Mouse (Mus musculus) skeletal muscle tissue, adult 2 months (tissue): ENCODE results near the gene Gps2.
"Not testable (repeated sequence)": the region's sequence is repeated elsewhere in the genome, so short reads cannot be mapped to it uniquely, and the experiment has no call there.

ENCODE experiments used
- DNase-seq: peaks from one replicate; pipeline ENCODE4 v3.0.0-alpha.2; 2012; ENCODE audit warnings: low read depth, low spot score

The Gps2 gene

DNA sequence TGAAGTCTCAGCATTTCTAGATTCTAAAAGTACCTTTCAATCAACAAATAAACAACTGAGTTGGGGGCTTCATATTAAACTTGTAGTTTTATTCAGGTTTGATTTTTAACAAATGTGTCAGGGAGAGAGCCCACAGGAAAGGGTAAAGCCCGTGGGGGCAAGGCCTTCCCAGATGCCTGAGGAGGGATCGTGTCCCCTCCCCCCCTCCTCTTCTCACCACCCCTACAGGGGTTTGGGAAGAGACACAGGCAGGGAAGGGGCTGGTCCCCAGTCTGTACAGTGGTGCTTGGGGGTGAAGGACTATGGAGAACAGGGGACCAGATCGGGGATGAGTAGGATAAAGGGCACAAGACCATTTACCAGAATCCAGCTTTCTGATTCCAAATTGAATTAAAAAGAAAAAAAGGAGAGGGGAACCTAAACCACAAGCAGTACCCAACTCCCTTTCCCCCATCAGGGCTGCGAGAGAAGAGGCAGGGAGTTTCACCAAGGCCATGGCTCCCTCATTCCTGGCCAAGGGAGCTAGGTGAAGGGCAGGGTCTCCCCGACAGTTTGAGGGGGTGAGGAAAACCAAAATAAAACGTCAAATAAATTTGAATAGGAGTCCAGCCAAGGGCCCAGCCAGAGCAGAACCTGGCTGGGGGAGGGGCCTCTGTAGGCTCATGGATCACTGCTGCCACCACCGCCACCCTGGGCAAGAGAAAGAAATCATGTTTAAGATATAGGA, 3.1 kb downstream of the Gps2 start:
- not testable (repeated sequence) for DNase-seq

DNA sequence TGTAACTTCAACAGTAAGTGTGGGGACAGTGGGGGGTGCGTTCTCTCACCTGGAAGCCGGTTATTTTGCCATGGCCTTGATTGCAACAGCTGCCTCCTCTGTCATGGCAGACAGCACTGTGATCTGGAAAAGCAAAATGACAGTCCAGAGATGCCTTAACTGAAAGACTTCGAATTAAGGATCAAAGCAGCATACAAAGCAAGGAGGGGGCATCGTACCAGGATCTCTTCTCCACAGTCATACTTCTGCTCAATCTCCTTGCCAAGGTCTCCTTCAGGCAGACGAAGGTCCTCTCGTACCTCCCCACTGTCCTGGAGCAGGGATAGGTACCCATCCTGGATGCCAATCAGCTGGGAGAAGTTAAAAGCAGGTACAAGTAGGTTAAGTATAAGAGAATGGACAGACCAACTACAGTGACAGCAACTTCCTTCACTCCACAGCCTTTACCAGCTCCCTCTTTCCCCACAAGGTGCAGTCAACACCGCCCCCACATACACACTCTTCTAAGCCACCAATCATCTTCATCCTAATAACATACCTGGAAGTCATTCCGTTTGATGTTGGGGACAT, 3.8 kb downstream of the Gps2 start:
- DNase-seq, result no peak

DNA sequence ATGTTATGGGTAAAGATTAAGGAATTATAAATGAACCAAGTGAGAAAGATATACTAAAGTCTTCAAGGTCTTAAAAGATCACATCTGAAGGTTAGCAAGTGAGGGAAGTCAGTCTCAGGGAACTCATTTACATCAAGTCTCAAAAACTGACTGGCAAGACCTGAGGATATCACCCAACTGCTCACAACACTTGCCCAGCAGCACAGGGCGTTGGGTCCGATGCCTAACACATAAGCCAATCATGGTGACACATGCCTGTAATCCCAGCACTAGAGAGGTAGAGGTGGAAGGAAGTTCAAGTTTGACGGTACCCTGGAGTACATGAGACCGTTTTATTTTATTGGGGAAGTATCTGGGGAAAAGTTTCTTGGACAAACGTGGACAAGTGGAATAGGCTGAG, 4.4 kb downstream of the Gps2 start:
- DNase-seq, result no peak

DNA sequence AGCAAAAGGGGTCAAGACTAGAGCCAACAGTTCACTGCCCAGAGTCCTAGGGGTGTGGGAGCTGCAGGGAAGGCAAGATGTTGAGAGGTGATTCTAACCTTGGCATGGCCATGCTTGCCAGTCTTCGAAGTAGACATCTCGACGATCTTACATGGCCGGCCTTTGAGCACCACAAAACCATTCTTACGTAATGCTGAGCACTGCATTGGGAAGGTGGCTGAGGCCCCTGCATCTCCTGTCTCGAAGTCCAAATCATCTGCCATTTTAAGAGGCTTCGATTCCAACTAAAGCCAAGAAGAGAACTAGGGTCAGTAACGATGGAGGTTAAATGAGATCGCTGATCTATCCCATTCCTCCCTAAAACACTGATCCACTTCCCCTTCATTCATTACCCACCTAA, 5.4 kb downstream of the Gps2 start:
- DNase-seq, result no peak

DNA sequence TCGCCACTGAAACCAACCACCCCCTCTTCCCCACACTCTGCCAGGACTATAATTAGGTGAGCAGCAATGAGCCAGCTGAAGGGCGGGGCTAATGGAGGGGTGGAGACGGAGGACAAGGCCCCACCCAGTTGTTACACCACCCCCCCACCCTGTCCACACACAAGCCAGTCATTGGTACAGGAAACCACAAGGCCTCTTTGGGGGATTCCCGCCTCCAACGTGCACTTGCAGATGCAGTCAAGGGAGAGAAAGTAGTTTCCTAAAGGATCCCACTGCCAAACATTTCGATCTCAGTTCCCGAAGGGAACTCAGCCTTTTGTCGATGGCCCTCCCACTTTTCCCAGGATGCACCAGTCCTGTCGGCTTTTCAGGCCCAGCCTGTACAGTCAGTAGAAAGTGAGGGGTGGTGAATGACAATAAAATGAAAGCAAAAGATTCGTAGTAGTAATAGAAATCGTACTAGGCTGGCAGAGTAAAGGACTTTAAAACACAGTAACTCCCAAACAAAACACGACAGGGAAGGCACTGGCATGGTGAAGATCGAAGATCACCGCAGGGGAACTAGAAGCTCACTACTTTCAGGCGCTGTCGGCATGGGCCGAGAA, 6.1 kb downstream of the Gps2 start:
- peak; percentile 86 for DNase-seq

DNA sequence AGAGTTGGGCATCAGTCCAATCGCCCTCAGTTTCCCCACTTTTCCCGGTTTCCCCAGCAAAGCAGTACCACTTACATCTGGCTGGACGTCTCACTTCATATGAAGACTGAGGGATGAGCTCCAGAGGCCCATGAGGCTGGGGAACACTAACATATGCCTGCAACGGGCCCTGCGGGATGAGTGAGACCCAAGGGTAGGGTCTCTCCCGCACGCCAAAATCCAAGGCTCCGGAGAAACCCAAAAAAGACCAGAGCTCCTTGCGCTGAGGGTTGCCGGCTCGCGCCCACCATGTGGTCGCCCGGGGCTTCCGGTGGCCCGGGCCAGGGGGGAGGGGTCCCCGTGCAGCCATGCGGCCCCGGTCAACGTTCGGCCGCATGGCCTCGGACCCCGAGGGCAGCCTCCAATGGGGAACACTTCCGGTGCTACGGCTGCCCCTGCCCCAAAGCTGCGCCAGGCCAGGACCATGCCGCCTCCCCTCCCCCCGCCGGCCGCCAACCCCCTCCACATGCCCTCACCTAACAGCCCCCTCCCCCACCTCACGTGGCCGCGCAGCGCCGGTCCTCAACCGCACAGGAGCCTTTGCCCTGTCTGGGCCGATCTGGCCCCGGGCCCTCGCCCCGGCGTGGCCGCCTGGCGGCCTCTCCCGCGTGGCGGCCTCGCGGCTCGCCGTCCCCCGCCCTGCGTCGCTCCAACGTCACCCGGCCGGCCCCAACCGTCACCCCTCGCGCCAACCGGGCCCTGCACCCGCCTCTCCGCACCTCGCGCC, 6.8 kb downstream of the Gps2 start:
- peak; percentile 57 for DNase-seq

DNA sequence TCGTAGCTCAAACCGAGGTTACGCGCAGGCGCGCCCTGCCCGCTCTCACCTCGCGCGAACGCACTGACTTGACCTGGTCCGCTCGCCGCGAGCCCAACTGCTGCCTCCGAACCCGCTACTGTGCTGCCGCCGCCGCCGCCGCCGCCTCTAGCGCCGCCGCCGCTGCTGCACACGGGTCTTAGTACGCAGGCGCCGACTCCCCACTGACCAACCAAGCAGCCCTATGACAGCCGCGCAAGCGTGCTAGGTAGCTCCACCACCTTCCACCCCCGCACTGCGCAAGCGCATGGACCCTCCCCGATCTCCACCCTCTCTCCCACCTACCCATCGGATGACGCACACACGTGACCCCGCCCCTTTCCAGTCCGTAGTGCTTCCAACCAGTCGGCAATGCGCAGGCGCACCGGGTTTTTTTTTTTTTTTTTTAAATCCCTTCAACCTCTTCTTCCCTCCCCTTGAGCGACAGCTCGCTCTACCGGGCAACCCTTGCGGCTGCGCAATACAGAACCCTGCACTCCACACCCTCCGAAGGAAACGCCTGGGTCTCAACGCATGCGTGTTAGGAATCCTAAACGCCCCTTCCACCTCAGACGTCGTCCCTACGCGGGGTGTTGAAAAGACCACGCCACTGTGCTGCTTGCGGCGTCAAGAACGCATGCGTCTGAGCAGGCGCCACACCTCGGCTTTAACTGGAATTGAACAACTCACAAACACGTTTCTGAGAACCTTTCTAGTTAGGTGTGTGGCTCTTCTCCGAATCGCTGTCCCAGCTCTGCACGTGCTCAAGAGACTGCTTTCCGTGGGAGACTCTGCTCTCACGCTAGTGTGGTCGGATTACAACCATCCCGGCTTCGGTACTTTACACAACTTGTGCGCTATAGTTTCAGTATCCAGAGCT, 7.7 kb downstream of the Gps2 start, which contains the start of gene Eif5a:
Gene Eif5a, minus strand, starts transcription at position 845 of the 898 bp plus-strand sequence.
- DNase-seq, result peak; percentile 100

DNA sequence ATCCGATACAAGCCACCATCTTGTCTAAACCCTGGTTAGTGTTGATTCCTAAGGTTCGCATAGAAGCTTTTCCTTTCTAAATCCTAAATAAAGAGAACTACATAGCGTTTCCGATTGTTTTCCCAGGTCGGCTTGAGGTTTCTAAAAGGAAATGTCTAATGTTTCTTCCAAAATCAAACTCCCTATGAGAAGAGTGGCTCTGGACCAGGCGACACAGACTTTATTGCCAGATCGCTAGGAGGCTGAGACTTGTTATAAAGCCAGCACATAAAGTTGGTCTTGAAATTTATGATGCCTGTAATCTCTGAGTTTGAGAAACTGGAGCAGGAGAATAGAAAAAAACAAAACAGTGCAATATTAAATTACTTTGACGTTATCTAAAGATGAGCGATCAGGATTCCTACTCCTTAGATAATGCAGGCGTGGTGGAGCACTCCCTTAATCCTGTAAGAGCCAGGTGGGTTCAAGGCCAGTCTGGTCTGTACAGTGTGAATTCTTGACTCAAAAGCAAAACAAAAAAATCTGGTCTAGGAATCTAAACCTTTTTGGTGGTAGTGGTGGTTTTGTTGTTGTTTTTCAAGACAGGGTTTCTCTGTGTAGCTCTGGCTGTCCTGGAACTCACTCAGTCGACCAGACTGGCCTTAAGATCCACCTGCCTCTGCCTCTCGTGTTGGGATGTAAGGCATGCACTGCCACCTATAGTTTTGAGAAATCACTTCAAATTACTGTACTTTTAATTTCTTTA, 8.5 kb downstream of the Gps2 start:
- no peak for DNase-seq

DNA sequence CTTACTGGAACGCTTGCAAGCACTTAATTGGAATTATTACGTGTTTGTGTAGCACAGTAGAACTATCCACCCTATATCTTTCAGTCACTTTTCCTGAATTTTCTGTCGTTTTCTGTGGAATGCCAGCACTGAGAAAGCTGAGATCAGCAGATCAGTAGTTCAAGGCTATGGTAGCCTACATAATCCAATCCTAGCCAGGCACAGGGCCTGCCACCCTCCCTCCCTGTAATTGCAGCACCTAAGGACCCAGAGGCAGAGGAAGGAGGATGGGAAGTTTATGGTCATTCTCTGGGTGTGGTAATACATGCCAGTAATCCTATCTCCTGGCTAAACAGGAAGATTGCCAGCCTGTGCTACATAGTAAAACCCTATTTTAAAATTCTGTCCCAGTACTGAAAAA, 9.1 kb downstream of the Gps2 start:
- DNase-seq, result no peak

DNA sequence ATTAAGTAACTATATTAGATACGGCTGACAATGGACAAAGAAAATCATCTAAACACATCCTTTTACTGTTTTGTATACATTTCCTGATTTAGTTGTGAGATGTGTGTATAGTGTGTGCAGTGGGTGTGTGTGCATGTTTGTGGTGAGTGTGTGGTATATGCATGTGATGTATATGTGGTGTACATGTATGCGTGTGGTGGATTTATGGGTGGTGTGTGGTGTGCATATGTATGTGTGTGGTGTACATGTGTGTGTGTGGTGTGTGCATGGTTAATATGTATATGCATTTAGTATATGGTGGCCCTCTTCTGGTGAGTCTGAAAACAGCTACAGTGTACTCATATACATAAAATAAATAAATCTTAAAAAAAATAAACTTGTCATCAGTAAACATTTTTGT, 13.8 kb downstream of the Gps2 start:
- no peak for DNase-seq

DNA sequence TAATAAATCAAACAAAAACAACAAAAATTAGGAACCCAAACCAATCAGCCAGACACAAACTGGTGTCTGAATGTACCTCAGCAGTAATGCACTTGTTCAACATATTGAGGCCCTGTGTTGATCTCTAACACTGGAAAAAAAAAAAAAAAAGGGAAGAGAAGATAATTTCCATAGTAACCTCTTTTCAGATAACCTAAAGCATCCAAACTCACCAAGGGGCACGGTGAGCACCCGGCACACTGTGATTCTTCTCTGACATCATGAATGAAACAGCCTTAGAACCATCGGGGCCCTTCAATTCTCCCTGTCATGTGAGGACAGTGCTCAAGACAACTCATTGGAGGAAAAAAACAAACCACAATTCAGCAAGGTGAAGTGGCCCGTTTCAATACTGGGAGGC, 16.0 kb downstream of the Gps2 start:
- DNase-seq, result no peak

DNA sequence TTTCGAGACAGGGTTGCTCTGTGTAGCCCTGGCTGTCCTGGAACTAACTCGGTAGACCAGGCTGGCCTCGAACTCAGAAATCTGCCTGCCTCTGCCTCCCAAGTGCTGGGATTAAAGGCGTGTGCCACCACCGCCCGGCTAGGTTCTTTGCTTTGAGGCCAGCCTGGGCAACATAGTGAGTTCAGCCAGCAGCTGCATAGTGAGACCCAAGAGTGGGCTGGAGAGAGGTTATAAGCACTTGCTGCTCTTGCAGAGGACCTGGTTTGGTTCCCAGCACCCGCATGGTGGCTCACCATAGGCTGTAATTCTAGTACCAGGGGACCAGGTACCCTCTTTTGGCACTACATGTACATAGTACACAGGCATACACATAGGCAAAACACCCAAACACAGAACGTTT, 16.5 kb downstream of the Gps2 start:
- not testable (repeated sequence) for DNase-seq

DNA sequence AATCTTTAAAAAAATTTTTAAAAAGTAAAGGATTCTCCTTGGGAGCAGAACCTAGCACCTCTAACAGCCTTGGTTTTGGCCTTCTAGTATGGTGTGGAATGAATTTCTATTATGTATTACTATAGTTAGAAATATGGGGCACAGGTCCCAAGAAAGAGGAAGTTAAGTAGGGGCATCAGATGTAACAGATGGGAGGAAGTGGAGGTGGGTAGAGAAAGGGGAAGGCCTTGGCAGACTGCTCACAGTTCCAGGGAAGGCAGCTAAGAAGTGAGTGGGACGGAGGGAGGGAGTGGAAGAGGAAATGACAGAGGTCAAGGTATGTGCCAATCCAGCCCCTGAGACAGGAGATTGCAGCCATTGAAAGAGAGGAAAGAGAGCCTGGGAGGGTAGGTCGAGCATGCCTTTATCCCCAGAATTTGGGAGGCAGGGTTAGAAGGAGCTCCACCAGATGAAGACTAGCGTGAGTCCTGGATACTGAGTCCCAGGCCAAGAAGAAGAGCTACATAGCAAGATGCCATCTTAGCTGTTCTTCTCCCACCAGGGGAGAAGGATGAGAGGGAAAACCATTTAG, 17.4 kb downstream of the Gps2 start:
- no peak for DNase-seq

DNA sequence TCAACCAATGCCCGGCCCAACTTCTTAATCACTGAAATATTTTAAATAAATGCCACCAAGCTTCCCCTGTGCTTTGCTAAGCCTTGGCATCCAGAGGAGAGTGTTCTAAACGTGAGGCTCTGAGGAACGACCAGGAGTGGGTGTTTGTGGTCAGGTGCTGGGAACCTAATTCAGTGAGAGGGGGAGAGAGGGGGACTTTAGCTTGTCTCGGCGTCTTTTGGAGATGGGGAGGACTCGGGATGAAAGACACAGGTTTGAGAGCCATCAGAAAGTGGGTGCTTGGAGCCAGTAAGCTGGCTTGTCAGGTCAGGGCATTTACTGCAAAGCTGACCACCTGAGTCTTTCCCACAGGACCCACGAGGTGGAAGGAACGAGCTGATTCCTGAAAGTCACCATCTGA, 18.1 kb downstream of the Gps2 start:
- DNase-seq, result no peak

DNA sequence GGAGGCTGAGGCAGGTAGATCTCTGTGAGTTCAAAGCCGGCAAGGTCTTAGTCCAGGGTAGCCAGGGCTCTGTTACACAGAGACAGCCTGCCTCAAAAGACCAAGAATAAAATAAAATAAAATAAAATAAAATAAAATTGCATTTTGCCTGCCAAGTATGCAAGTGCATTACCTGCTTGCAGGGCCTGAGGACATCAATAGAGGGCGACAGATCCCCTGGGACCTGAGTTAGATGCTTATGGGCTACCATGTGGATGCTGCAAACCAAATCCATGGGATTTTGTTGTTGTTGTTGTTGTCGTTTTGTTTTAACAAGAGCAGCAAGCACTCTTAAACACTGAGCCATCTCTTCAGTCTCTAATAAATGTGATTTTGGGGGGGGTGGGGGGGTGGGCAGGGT, 18.6 kb downstream of the Gps2 start:
- DNase-seq, result no peak

DNA sequence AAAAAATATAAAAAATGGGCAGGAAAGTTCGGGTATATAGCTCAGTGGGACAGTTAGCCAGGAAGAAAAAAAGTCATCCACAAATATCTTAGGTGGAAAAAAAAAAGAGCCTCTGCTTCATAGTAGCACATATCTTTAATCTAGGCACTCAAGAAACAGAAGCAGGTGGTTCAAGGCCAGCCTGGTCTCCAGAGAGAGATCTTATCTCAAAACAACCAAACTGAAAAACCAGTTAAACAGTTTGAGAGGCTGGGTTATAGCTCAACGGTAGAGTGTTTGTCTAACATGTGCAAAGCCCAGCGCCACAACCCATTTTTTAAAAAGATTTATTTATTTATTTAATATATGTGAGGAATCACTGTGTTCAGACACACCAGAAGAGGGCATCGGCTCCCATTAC, 19.4 kb downstream of the Gps2 start:
- no peak for DNase-seq

DNA sequence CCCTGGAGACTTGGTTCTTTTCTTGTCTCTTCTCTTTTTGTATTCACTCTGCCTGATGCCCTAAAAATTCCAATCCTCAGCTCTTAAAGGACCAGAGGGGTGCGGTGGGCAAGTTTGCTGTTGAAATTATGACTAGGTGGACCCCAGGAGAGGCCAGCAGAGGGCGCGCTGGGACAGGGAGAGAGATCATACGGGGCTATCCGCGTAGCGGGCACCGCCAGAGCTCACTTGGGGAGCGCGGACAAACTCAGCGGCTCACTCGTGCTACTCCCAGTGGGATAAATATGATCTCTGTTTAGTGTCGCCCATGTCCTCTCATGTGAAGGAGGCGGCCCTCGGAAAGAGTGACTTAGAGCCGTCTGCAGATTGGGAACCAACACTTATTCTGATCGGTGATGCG, 20.5 kb downstream of the Gps2 start:
- DNase-seq, result peak; percentile 85

DNA sequence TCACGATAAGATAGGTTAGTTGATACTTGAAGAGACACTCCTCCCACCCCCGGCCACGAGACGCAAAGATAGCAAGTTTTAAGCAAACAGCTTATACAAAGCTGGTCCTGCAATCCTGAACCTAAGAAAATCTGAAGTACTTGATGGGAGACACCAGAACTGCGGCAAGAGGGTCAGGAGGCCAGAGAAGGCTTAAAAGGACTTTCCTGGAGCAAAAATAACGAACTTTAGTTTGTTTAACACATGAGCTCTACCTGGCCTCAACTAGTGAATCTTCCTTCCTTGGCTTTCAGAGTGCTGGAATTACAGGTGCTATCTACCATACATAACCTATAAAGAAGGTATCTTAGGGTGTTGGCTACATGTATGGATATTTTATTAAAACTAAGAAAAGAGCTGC, 21.0 kb downstream of the Gps2 start:
- no peak for DNase-seq

DNA sequence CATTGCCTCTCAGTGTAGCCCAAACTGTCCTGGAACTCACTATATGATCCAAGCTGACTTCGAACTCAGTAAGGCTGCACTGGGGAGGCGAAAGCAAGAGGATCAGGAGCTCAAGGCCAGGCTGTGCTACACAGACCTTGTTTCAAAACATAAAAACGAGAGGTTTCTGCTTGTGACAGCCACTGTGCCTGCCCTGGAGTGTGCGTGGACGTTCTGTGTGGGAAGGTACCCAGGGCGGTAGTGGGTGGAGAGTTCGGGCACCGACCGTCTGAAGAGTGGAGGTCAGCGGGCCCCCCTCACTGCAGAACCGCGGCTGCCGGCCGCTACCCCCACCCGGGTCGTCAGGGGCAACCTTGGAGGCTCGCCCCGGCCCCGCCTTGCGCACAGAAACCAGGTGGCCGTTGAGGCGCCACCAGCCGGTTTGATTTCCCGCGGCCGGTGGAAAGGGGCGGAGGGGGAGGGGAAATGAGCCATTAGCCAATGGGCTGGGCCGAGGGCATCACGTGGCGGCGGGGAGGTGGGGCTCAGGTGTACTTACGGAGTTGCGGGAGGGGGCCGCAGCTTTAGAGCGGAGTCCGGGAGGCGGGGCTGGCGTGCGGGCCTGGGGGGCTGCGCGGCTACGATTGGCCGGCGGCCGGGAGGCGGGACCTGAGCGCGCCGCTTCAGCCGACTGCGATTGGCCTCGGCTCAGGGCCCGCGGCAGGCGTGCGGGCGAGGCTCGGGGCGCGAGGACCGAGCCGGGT, 21.6 kb downstream of the Gps2 start, which contains the start of gene Ybx2:
Gene Ybx2, plus strand, starts transcription at position 660 of the 743 bp plus-strand sequence.
- peak; percentile 83 for DNase-seq

DNA sequence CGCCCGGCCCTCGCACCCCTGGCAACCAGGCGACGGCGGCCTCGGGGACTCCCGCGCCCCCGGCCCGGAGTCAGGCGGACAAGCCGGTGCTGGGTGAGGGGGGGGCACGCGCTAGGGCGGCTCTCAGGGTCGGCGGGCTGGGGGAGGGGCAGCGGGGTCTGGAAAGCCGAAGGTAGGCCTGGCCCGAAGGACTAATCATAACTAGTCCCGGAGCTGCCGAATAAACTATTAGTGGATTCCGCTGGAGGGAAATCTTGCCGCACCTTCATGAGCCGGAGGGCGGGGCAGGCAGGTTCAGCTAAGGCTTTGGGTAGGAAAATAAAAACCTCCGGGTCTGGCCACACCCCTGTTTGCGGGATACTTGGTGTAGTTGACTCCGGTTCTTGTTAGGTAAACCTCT, 22.5 kb downstream of the Gps2 start:
- DNase-seq, result no peak
